Mouse (Mus musculus) embryonic fibroblast, embryonic 13.5 days (primary cell): ENCODE data around the gene Chaf1a.
A peak's percentile ranks its signal among the peaks of the same experiment; 100 is the strongest.

ENCODE experiments used
- CTCF ChIP-seq: IDR thresholded peaks from 2 replicates; pipeline ENCODE4 v1.5.1; 2011; ENCODE audit warnings: mild to moderate bottlenecking, control low read depth, low read length, moderate library complexity, borderline replicate concordance; ENCODE audit not compliant: insufficient read depth
- POLR2A ChIP-seq: IDR thresholded peaks from 2 replicates; pipeline ENCODE4 v1.6.1; 2011; ENCODE audit warnings: low read depth, mild to moderate bottlenecking, control low read depth, low read length, moderate library complexity

GRCm38 (mm10) chr17:56030919-56031318, 9.3 kb upstream of the Chaf1a start:
- TF ChIP-seq CTCF (peak; percentile 15; the same call in 1 of the 2 replicates), POLR2A (no peak)
